In the genomic region with DNA sequence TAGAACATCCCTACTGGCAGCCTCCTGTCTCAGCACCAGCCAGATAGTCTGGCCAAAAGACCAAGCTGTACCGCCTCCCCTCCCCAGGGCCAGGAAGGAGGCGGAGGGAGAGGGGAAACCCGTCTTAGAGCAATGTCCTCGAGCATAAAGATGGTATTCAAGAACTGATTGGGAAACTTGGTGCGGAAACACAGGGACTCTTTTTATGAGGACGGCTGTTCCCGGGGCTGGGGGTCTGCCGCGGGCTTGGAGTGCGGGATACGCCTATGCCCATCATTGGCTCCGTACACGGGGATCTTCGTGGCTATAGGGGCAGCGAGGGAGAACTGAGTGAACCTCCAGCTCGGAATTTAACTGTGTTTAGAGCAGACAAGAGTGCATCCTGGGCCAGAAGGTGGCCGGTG, we compare ENCODE assay signal across 7 mouse cellular contexts. TPM values are rescaled to one million over a fixed set of nuclear protein-coding genes. Genes with fewer than 3 reads are reported as not detected.
A peak's percentile ranks its signal among the peaks of the same experiment; 100 is the strongest.
DNase-seq lines count a peak whose midpoint lies in the region; ATAC-seq and TF ChIP-seq lines count a peak whose summit lies in the region.

No protein-coding gene starts in this region.

- peak overlapping the region; percentile 82 for H3K27ac ChIP-seq in forebrain, embryonic 12.5 days
- peak overlapping the region; percentile 89 for H3K27ac ChIP-seq in heart, embryonic 16.5 days (ENCODE audit: low read length)
- peak overlapping the region; percentile 90 for H3K27ac ChIP-seq in lung, embryonic 16.5 days (ENCODE audit: low read length)

- H3K36me3 ChIP-seq in E14TG2a.4 (ENCODE audit: insufficient read depth, low read length): peaks cover 22% of the 10 kb centered on the region
- peaks cover 18% of the 10 kb centered on the region for H3K36me3 ChIP-seq in forebrain, embryonic 12.5 days (replicated peaks)
- peaks cover under 1% of the 10 kb centered on the region; the same call in 1 of the 2 replicates for H3K36me3 ChIP-seq in heart, embryonic 16.5 days (ENCODE audit: control insufficient read depth, insufficient read depth)
- no peaks in the 10 kb centered on the region for H3K36me3 ChIP-seq in lung, embryonic 16.5 days (ENCODE audit: control insufficient read depth, insufficient read depth, low read length)

- ATAC-seq in forebrain, embryonic 12.5 days (ENCODE audit: low FRiP score): peak; percentile 59; the same call in 1 of the 2 replicates
- peak; percentile 16 for ATAC-seq in heart, embryonic 16.5 days (replicated peaks; ENCODE audit: extremely low read depth, insufficient read depth, low FRiP score)
- ATAC-seq in lung, embryonic 16.5 days (ENCODE audit: low read depth): peak; percentile 27

- no peaks in the 10 kb centered on the region for H3K27me3 ChIP-seq in E14TG2a.4 (ENCODE audit: insufficient read depth, low read length)
- peaks cover 7% of the 10 kb centered on the region; the same call in 1 of the 2 replicates for H3K27me3 ChIP-seq in forebrain, embryonic 12.5 days
- no peaks in the 10 kb centered on the region for H3K27me3 ChIP-seq in heart, embryonic 16.5 days (ENCODE audit: control insufficient read depth, insufficient read depth, low read length)
- H3K27me3 ChIP-seq in lung, embryonic 16.5 days (ENCODE audit: control insufficient read depth, insufficient read depth, low read depth, low read length): no peaks in the 10 kb centered on the region

- peaks cover 39% of the 10 kb centered on the region for H3K4me1 ChIP-seq in E14TG2a.4 (replicated peaks; ENCODE audit: low read depth, low read length)
- peaks cover 18% of the 10 kb centered on the region for H3K4me1 ChIP-seq in forebrain, embryonic 12.5 days
- peaks cover 16% of the 10 kb centered on the region for H3K4me1 ChIP-seq in heart, embryonic 16.5 days (ENCODE audit: control insufficient read depth, insufficient read depth, low read length)
- H3K4me1 ChIP-seq in lung, embryonic 16.5 days (replicated peaks; ENCODE audit: control insufficient read depth, insufficient read depth, low read length): peaks cover 13% of the 10 kb centered on the region

- no peak for TF ChIP-seq CTCF in E14TG2a.4 (conservative IDR thresholded peaks at IDR 0.05; ENCODE audit: low read length)

- peak overlapping the region; percentile 95 for H3K4me2 ChIP-seq in forebrain, embryonic 12.5 days
- H3K4me2 ChIP-seq in heart, embryonic 16.5 days (ENCODE audit: low read depth, low read length): peak overlapping the region; percentile 81
- peak overlapping the region; percentile 94 for H3K4me2 ChIP-seq in lung, embryonic 16.5 days (ENCODE audit: low read depth, low read length)

- no peaks in the 10 kb centered on the region for H3K9me3 ChIP-seq in E14TG2a.4 (ENCODE audit: low read length)
- H3K9me3 ChIP-seq in forebrain, embryonic 12.5 days: no peaks in the 10 kb centered on the region
- no peaks in the 10 kb centered on the region for H3K9me3 ChIP-seq in heart, embryonic 16.5 days (replicated peaks; ENCODE audit: control insufficient read depth, low read length)
- H3K9me3 ChIP-seq in lung, embryonic 16.5 days (ENCODE audit: control insufficient read depth, low read length): no peaks in the 10 kb centered on the region

- H3K4me3 ChIP-seq in E14TG2a.4 (replicated peaks; ENCODE audit: low read length): peak overlapping the region; percentile 96
- H3K4me3 ChIP-seq in forebrain, embryonic 12.5 days (replicated peaks): peak overlapping the region; percentile 99
- H3K4me3 ChIP-seq in heart, embryonic 16.5 days (ENCODE audit: low read length): peak overlapping the region; percentile 97
- peak overlapping the region; percentile 93 for H3K4me3 ChIP-seq in lung, embryonic 16.5 days (ENCODE audit: low read length)

- H3K9ac ChIP-seq in forebrain, embryonic 12.5 days: peak overlapping the region; percentile 95
- peak overlapping the region; percentile 97 for H3K9ac ChIP-seq in heart, embryonic 16.5 days (ENCODE audit: low read length)
- H3K9ac ChIP-seq in lung, embryonic 16.5 days (ENCODE audit: low read length): peak overlapping the region; percentile 88

- 2% methylated on average over 17 of the region's 17 CpGs for WGBS in forebrain, embryonic 12.5 days
- 2% methylated on average over 17 of the region's 17 CpGs for WGBS in heart, embryonic 16.5 days
- WGBS in lung, embryonic 16.5 days: under 1% methylated on average over 17 of the region's 17 CpGs

- DNase-seq in R1 (ENCODE audit: low read depth, low spot score): peak; percentile 31
- peak; percentile 64 to 65 for DNase-seq in layer of hippocampus, postnatal 10 days (ENCODE audit: low spot score in 2 of 2)
- peak; percentile 28 to 50 for DNase-seq in right cerebral cortex, postnatal 36 days (ENCODE audit: low spot score in 2 of 2)

RNA-seq across cellular contexts. Expression of a gene that starts 0.6 kb away (rescaled TPM):
- polyA plus RNA-seq in forebrain, embryonic 12.5 days (2016; fragmentation: Nextera tagmentation; extraction: Ambion mirVana): 154 and 159 TPM in 2 replicates
- 74.9 and 80.1 TPM in 2 replicates for polyA plus RNA-seq in heart, embryonic 16.5 days (2015; fragmentation: Nextera tagmentation; extraction: Ambion mirVana)
- total RNA-seq in layer of hippocampus, postnatal 10 days (2021): 10 to 100 TPM; 93.3 to 97.5 TPM
- polyA plus RNA-seq in lung, embryonic 16.5 days (2015; fragmentation: Nextera tagmentation; extraction: Ambion mirVana): 77.2 and 86.4 TPM in 2 replicates

RNA-seq across cellular contexts. Expression of a gene that starts 19.1 kb away (rescaled TPM):
- 10.9 and 11.6 TPM in 2 replicates for polyA plus RNA-seq in forebrain, embryonic 12.5 days (2016; fragmentation: Nextera tagmentation; extraction: Ambion mirVana)
- 23.1 and 28.9 TPM in 2 replicates for polyA plus RNA-seq in heart, embryonic 16.5 days (2015; fragmentation: Nextera tagmentation; extraction: Ambion mirVana)
- 10 to 100 TPM; 25.9 to 29.7 TPM for total RNA-seq in layer of hippocampus, postnatal 10 days (2021)
- polyA plus RNA-seq in lung, embryonic 16.5 days (2015; fragmentation: Nextera tagmentation; extraction: Ambion mirVana): 37.2 and 39.3 TPM in 2 replicates

RNA-seq across cellular contexts. Expression of a gene that starts 49.4 kb away (rescaled TPM):
- polyA plus RNA-seq in forebrain, embryonic 12.5 days (2016; fragmentation: Nextera tagmentation; extraction: Ambion mirVana): 16.4 and 18.6 TPM in 2 replicates
- 8.6 and 9.1 TPM in 2 replicates for polyA plus RNA-seq in heart, embryonic 16.5 days (2015; fragmentation: Nextera tagmentation; extraction: Ambion mirVana)
- 10 to 100 TPM; 10.6 to 11.6 TPM for total RNA-seq in layer of hippocampus, postnatal 10 days (2021)
- polyA plus RNA-seq in lung, embryonic 16.5 days (2015; fragmentation: Nextera tagmentation; extraction: Ambion mirVana): 12.2 and 12.8 TPM in 2 replicates

RNA-seq across cellular contexts. Expression of a gene that starts 49.6 kb away (rescaled TPM):
- 115 and 117 TPM in 2 replicates for polyA plus RNA-seq in forebrain, embryonic 12.5 days (2016; fragmentation: Nextera tagmentation; extraction: Ambion mirVana)
- polyA plus RNA-seq in heart, embryonic 16.5 days (2015; fragmentation: Nextera tagmentation; extraction: Ambion mirVana): 122 and 128 TPM in 2 replicates
- total RNA-seq in layer of hippocampus, postnatal 10 days (2021): 100 to 1,000 TPM; 128 to 136 TPM
- polyA plus RNA-seq in lung, embryonic 16.5 days (2015; fragmentation: Nextera tagmentation; extraction: Ambion mirVana): 156 and 162 TPM in 2 replicates

RNA-seq across cellular contexts. Expression of a gene that starts 51.4 kb away (rescaled TPM):
- 47.9 and 57.2 TPM in 2 replicates for polyA plus RNA-seq in forebrain, embryonic 12.5 days (2016; fragmentation: Nextera tagmentation; extraction: Ambion mirVana)
- polyA plus RNA-seq in heart, embryonic 16.5 days (2015; fragmentation: Nextera tagmentation; extraction: Ambion mirVana): 10.1 and 11.6 TPM in 2 replicates
- 100 to 1,000 TPM; 145 to 162 TPM for total RNA-seq in layer of hippocampus, postnatal 10 days (2021)
- polyA plus RNA-seq in lung, embryonic 16.5 days (2015; fragmentation: Nextera tagmentation; extraction: Ambion mirVana): 17.5 and 20.0 TPM in 2 replicates

Comparison
In these comparisons a context has a peak if more than half of its experiments do, and no peak if none do; other contexts are left out.
1. Peak in every context shown above with its lines: DNase-seq, ATAC-seq, H3K4me3 ChIP-seq and H3K27ac ChIP-seq.